Mouse (Mus musculus) hindbrain, embryonic 13.5 days (tissue): ENCODE measurements at regions not wholly inside any gene's neighbourhood (a gene's known extent, or its start where the extent isn't known, plus 50 kb on each side); places are given as distances from the start of the nearest gene placed in this dataset.

ENCODE experiments used
- ATAC-seq: fragments of 200-750 bp; cut with Nextera tagmentation; 2 replicates; pipeline ENCODE4 v1.8.0; 2017; ENCODE audit warnings: moderate TSS enrichment; ENCODE audit not compliant: low FRiP score
- H3K27ac ChIP-seq: fragments of 300-500 bp; sonication (generic); 2 replicates; pipeline ENCODE4 v1.5.1; 2015; ENCODE audit warnings: inconsistent platforms, mild to moderate bottlenecking, moderate library complexity
- H3K27me3 ChIP-seq: fragments of 300-500 bp; sonication (generic); 2 replicates; pipeline ENCODE4 v1.6.1; 2015; ENCODE audit warnings: mild to moderate bottlenecking, inconsistent platforms
- H3K36me3 ChIP-seq: fragments of 300-500 bp; sonication (generic); 2 replicates; pipeline ENCODE4 v1.6.1; 2015; ENCODE audit warnings: mild to moderate bottlenecking, inconsistent platforms
- H3K4me1 ChIP-seq: fragments of 300-500 bp; sonication (generic); replicated peaks from 2 replicates; pipeline ENCODE4 v1.6.1; 2015; ENCODE audit warnings: inconsistent platforms
- H3K4me2 ChIP-seq: fragments of 300-500 bp; sonication (generic); 2 replicates; pipeline ENCODE4 v1.6.1; 2015; ENCODE audit warnings: inconsistent platforms, mild to moderate bottlenecking, moderate library complexity
- H3K4me3 ChIP-seq: fragments of 300-500 bp; sonication (generic); 2 replicates; pipeline ENCODE4 v1.5.1; 2015; ENCODE audit warnings: mild to moderate bottlenecking, inconsistent platforms
- H3K9ac ChIP-seq: fragments of 300-500 bp; sonication (generic); 2 replicates; pipeline ENCODE4 v1.6.1; 2015; ENCODE audit warnings: mild to moderate bottlenecking, inconsistent platforms
- H3K9me3 ChIP-seq: fragments of 300-500 bp; sonication (generic); 2 replicates; pipeline ENCODE4 v1.6.1; 2016; ENCODE audit warnings: inconsistent platforms
- WGBS: fragments of 180-500 bp; shearing (Covaris S2); methylation state at CpG from one replicate; pipeline ENCODE4 v1.1.7; 2015; 5-methylcytosine and 5-hydroxymethylcytosine counted together

GRCm38 (mm10) chr10:95102981-95103380 lies 158.3 kb upstream of the Plxnc1 start:
- WGBS: 79% methylated on average over 4 of the region's 4 CpGs
- no peak overlapping the region for H3K9ac ChIP-seq
- peaks cover 8% of the 10 kb centered on the region for H3K4me1 ChIP-seq
- no peaks in the 10 kb centered on the region; the same call in 1 of the 2 replicates for H3K27me3 ChIP-seq
- no peaks in the 10 kb centered on the region for H3K36me3 ChIP-seq
- no peak for ATAC-seq
- no peak overlapping the region for H3K27ac ChIP-seq
- no peak overlapping the region for H3K4me3 ChIP-seq
- H3K4me2 ChIP-seq: no peak overlapping the region
- no peaks in the 10 kb centered on the region for H3K9me3 ChIP-seq

GRCm38 (mm10) chr10:95099906-95100305 lies 155.3 kb upstream of the Plxnc1 start:
- 0 out of 2 replicates have a peak, but pooled peaks cover 4% of the 10 kb centered on the region for H3K4me1 ChIP-seq
- no peak overlapping the region for H3K4me2 ChIP-seq
- no peaks in the 10 kb centered on the region for H3K9me3 ChIP-seq
- H3K4me3 ChIP-seq: no peak overlapping the region
- ATAC-seq: no peak
- no peaks in the 10 kb centered on the region for H3K36me3 ChIP-seq
- H3K27ac ChIP-seq: no peak overlapping the region
- H3K9ac ChIP-seq: no peak overlapping the region
- no peaks in the 10 kb centered on the region; the same call in 1 of the 2 replicates for H3K27me3 ChIP-seq
- 87% methylated on average over 5 of the region's 5 CpGs for WGBS

- Histone ChIP-seq H3K4me2 (no peak overlapping the region), H3K36me3 (no peaks in the 10 kb centered on the region), H3K9ac (no peak overlapping the region), H3K4me1 (peaks cover 10% of the 10 kb centered on the region; the same call in 1 of the 2 replicates), H3K27ac (no peak overlapping the region), H3K9me3 (no peaks in the 10 kb centered on the region), H3K27me3 (0 out of 2 replicates have a peak, but pooled peaks cover 3% of the 10 kb centered on the region), H3K4me3 (no peak overlapping the region)
- WGBS: 80% methylated on average over 4 of the region's 4 CpGs
- ATAC-seq: no peak
These were observed 151.2 kb upstream of the Plxnc1 start for GRCm38 (mm10) chr10:95095847-95096246.

GRCm38 (mm10) chr10:95094771-95095170 lies 150.1 kb upstream of the Plxnc1 start:
- Histone ChIP-seq H3K9ac (no peak overlapping the region), H3K4me3 (no peak overlapping the region), H3K27me3 (peaks cover 3% of the 10 kb centered on the region; the same call in 1 of the 2 replicates), H3K36me3 (no peaks in the 10 kb centered on the region), H3K27ac (no peak overlapping the region), H3K4me1 (peaks cover 10% of the 10 kb centered on the region; the same call in 1 of the 2 replicates), H3K4me2 (no peak overlapping the region), H3K9me3 (no peaks in the 10 kb centered on the region)
- WGBS: 67% methylated on average over 8 of the region's 8 CpGs
- ATAC-seq: no peak

- H3K36me3 ChIP-seq: no peaks in the 10 kb centered on the region
- H3K27ac ChIP-seq: no peak overlapping the region
- WGBS: 31% methylated on average over 5 of the region's 5 CpGs
- H3K4me2 ChIP-seq: no peak overlapping the region
- peaks cover 14% of the 10 kb centered on the region for H3K4me1 ChIP-seq
- H3K4me3 ChIP-seq: no peak overlapping the region
- ATAC-seq: no peak
- H3K9me3 ChIP-seq: no peaks in the 10 kb centered on the region
- no peak overlapping the region for H3K9ac ChIP-seq
- peaks cover 3% of the 10 kb centered on the region; the same call in 1 of the 2 replicates for H3K27me3 ChIP-seq
These were observed 148.6 kb upstream of the Plxnc1 start for GRCm38 (mm10) chr10:95093266-95093665.

- H3K27ac ChIP-seq: no peak overlapping the region
- peaks cover 21% of the 10 kb centered on the region for H3K4me1 ChIP-seq
- 69% methylated on average over 6 of the region's 6 CpGs for WGBS
- H3K27me3 ChIP-seq: peaks cover 3% of the 10 kb centered on the region; the same call in 1 of the 2 replicates
- no peaks in the 10 kb centered on the region for H3K9me3 ChIP-seq
- H3K36me3 ChIP-seq: no peaks in the 10 kb centered on the region
- no peak overlapping the region for H3K4me2 ChIP-seq
- H3K4me3 ChIP-seq: no peak overlapping the region
- no peak for ATAC-seq
- no peak overlapping the region for H3K9ac ChIP-seq
These were observed 146.5 kb upstream of the Plxnc1 start for GRCm38 (mm10) chr10:95091086-95091485.

- H3K9me3 ChIP-seq: no peaks in the 10 kb centered on the region
- H3K27ac ChIP-seq: no peak overlapping the region
- no peak overlapping the region for H3K4me3 ChIP-seq
- no peaks in the 10 kb centered on the region for H3K36me3 ChIP-seq
- peaks cover 21% of the 10 kb centered on the region for H3K4me1 ChIP-seq
- no peak for ATAC-seq
- WGBS: 84% methylated on average over 4 of the region's 4 CpGs
- H3K27me3 ChIP-seq: peaks cover 3% of the 10 kb centered on the region; the same call in 1 of the 2 replicates
- H3K9ac ChIP-seq: no peak overlapping the region
- no peak overlapping the region for H3K4me2 ChIP-seq
These were observed 146.0 kb upstream of the Plxnc1 start for GRCm38 (mm10) chr10:95090641-95091040.

GRCm38 (mm10) chr10:95090035-95090434 lies 145.4 kb upstream of the Plxnc1 start:
- H3K27me3 ChIP-seq: peaks cover 3% of the 10 kb centered on the region; the same call in 1 of the 2 replicates
- no peak for ATAC-seq
- H3K9me3 ChIP-seq: no peaks in the 10 kb centered on the region
- H3K9ac ChIP-seq: no peak overlapping the region
- H3K4me2 ChIP-seq: no peak overlapping the region
- H3K4me1 ChIP-seq: peaks cover 17% of the 10 kb centered on the region
- H3K27ac ChIP-seq: no peak overlapping the region
- no peak overlapping the region for H3K4me3 ChIP-seq
- WGBS: 89% methylated on average over 9 of the region's 9 CpGs
- no peaks in the 10 kb centered on the region for H3K36me3 ChIP-seq

- peak; percentile 92 for ATAC-seq
- Histone ChIP-seq H3K27me3 (peaks cover 3% of the 10 kb centered on the region; the same call in 1 of the 2 replicates), H3K9me3 (no peaks in the 10 kb centered on the region), H3K4me1 (peaks cover 23% of the 10 kb centered on the region), H3K4me2 (no peak overlapping the region), H3K9ac (peak overlapping the region; percentile 13; the same call in 1 of the 2 replicates), H3K27ac (no peak overlapping the region), H3K36me3 (no peaks in the 10 kb centered on the region), H3K4me3 (no peak overlapping the region)
- WGBS: 36% methylated on average over 13 of the region's 13 CpGs
These were observed 143.4 kb upstream of the Plxnc1 start for GRCm38 (mm10) chr10:95087864-95088570.

- Histone ChIP-seq H3K27ac (no peak overlapping the region), H3K36me3 (no peaks in the 10 kb centered on the region), H3K4me3 (no peak overlapping the region), H3K9me3 (no peaks in the 10 kb centered on the region), H3K9ac (no peak overlapping the region), H3K4me2 (no peak overlapping the region), H3K27me3 (no peaks in the 10 kb centered on the region; the same call in 1 of the 2 replicates), H3K4me1 (peaks cover 25% of the 10 kb centered on the region)
- no peak for ATAC-seq
- 64% methylated on average over 4 of the region's 4 CpGs for WGBS
These were observed 142.1 kb upstream of the Plxnc1 start for GRCm38 (mm10) chr10:95086755-95087154.

- no peak overlapping the region for H3K27ac ChIP-seq
- peaks cover 25% of the 10 kb centered on the region for H3K4me1 ChIP-seq
- no peaks in the 10 kb centered on the region for H3K36me3 ChIP-seq
- H3K4me2 ChIP-seq: no peak overlapping the region
- H3K4me3 ChIP-seq: no peak overlapping the region
- H3K9ac ChIP-seq: no peak overlapping the region
- H3K9me3 ChIP-seq: no peaks in the 10 kb centered on the region
- 76% methylated on average over 8 of the region's 8 CpGs for WGBS
- H3K27me3 ChIP-seq: no peaks in the 10 kb centered on the region; the same call in 1 of the 2 replicates
- ATAC-seq: no peak
These were observed 141.1 kb upstream of the Plxnc1 start for GRCm38 (mm10) chr10:95085688-95086268.

- Histone ChIP-seq H3K36me3 (no peaks in the 10 kb centered on the region), H3K4me1 (peaks cover 24% of the 10 kb centered on the region), H3K9ac (no peak overlapping the region), H3K4me2 (no peak overlapping the region), H3K27me3 (no peaks in the 10 kb centered on the region), H3K27ac (no peak overlapping the region), H3K4me3 (no peak overlapping the region), H3K9me3 (no peaks in the 10 kb centered on the region)
- ATAC-seq: no peak
- WGBS: 65% methylated on average over 14 of the region's 14 CpGs
These were observed 138.9 kb upstream of the Plxnc1 start for GRCm38 (mm10) chr10:95083341-95084148.
